Mouse (Mus musculus): ENCODE results near the gene Unc5cl. TPM values are rescaled to one million over a fixed set of nuclear protein-coding genes. Genes with fewer than 3 reads are reported as not detected.

Unc5cl gene
- total RNA-seq, 2 experiments from 2014 or later, result 0.98 to 2.0 TPM

Other genes with a start within 250 kb of the Unc5cl start
- gene Trem1, start 222.1 kb upstream of the Unc5cl start, total RNA-seq (2021), result not detected
- not detected for gene Trem3, start 207.1 kb upstream of the Unc5cl start, total RNA-seq (2021)
- gene Treml4, start 190.6 kb upstream of the Unc5cl start, total RNA-seq (2021), result not detected
- gene Treml2, start 155.4 kb upstream of the Unc5cl start, total RNA-seq (2021), result under 1 TPM; 0.13 to 0.37 TPM
- gene B430306N03Rik, start 138.8 kb upstream of the Unc5cl start, total RNA-seq (2021), result not detected
- 1 to 10 TPM; 6.7 to 8.1 TPM for gene Trem2, start 108.5 kb upstream of the Unc5cl start, total RNA-seq (2021)
- gene Treml1, start 95.0 kb upstream of the Unc5cl start, total RNA-seq (2021), result not detected
- gene Nfya, start 45.0 kb upstream of the Unc5cl start, total RNA-seq (2021), result 10 to 100 TPM; 33.5 to 38.1 TPM
- 10 to 100 TPM; 11.9 to 16.2 TPM for gene Oard1, start 44.9 kb upstream of the Unc5cl start, total RNA-seq (2021)
- under 1 TPM in 1 of 2 experiments, not detected in 1; 0.47 TPM for gene Apobec2, start 22.0 kb upstream of the Unc5cl start, total RNA-seq (2021)
- not detected for gene Tspo2, start 3.4 kb upstream of the Unc5cl start, total RNA-seq (2021)

Data from layer of hippocampus, postnatal 10 days (tissue).